Mouse (Mus musculus) ES-E14 (cell line): ENCODE data around the gene Rims1.

Experiments
- HCFC1 ChIP-seq: IDR thresholded peaks from 2 replicates; pipeline ENCODE4 v1.6.1; 2012; ENCODE audit warnings: low read length, inconsistent platforms, borderline replicate concordance; ENCODE audit not compliant: insufficient read depth
- MAFK ChIP-seq: IDR thresholded peaks from 2 replicates; pipeline ENCODE4 v1.6.1; 2014; ENCODE audit warnings: mild to moderate bottlenecking, low read depth, low read length, inconsistent platforms; ENCODE audit not compliant: insufficient read depth
- ZNF384 ChIP-seq: IDR thresholded peaks from 2 replicates; pipeline ENCODE4 v1.6.1; 2012; ENCODE audit warnings: low read depth, low read length, inconsistent platforms

GRCm38 (mm10) chr1:22762780-22763179, 43.0 kb downstream of the Rims1 start:
- no peak for TF ChIP-seq MAFK
- no peak for TF ChIP-seq ZNF384
- no peak for TF ChIP-seq HCFC1
